Mouse (Mus musculus): Measurements from ENCODE around the gene Nhlh1. TPM values are rescaled to one million over a fixed set of nuclear protein-coding genes. Genes with fewer than 3 reads are reported as not detected.

Gene Nhlh1
- not detected in 2 replicates for polyA plus RNA-seq (2015; fragmentation: Nextera tagmentation; extraction: Ambion mirVana)

DNA sequence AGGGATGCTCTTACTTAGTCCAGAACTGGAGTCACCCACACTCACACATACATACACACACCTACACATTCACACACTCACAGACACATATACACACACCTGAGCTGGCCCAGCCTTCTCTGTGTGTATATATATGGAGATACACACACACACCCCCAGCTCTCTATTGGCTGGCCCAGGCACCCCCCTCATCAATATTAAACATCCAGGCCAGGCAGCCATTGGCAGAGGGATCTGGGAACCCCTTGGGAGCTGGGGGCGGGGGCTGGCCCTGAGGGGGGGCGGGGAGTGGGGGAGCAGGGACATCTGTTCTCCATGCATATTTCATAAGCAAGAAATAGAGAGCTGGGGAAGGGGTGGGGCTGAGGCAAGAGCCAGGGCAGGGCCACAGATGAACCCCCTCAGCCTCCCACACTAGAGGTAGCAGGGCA, at the start of gene Nhlh1:
TSS of gene Nhlh1 (minus strand) at position 83 of the 431 bp plus-strand sequence.
- Histone ChIP-seq H3K9me3 (ENCODE audit: low read length) (no peaks in the 10 kb centered on the region), H3K9ac (replicated peaks; ENCODE audit: low read length) (no peak within 1 kb of the TSS), H3K36me3 (ENCODE audit: insufficient read depth, low read length) (no peaks in the 10 kb centered on the region), H3K27ac (ENCODE audit: low read length) (no peak within 1 kb of the TSS), H3K27me3 (ENCODE audit: insufficient read depth, low read length) (peaks cover 39% of the 10 kb centered on the region), H3K4me2 (replicated peaks; ENCODE audit: low read depth, low read length) (no peak within 1 kb of the TSS), H3K4me1 (ENCODE audit: insufficient read depth, low read length) (peaks cover 16% of the 10 kb centered on the region), H3K4me3 (ENCODE audit: low read length) (no peak within 1 kb of the TSS)
- no peak for ATAC-seq (ENCODE audit: low FRiP score, low TSS enrichment)
- WGBS: 38% methylated on average over 2 of the region's 2 CpGs

DNA sequence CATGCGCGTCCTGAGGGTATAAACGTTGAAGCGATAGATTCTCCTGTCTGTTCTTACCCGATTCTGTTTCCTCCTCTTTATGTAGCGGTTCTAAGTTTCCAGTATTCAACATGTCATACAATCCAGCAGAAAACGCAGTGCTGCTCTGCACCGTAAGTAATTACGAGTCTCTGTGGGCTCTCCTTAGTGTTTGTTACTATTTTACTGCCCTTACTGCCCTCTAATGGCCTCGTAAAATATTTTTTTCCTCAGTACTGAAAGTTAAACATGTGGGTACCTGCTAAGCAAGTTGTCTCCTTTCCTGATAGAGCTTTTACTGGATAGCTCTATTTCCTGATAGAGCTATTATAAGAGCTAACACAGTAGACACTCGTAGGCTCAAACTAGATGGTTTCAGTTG, 47.7 kb upstream of the Nhlh1 start:
- no peak for ATAC-seq (ENCODE audit: low FRiP score, low TSS enrichment)

DNA sequence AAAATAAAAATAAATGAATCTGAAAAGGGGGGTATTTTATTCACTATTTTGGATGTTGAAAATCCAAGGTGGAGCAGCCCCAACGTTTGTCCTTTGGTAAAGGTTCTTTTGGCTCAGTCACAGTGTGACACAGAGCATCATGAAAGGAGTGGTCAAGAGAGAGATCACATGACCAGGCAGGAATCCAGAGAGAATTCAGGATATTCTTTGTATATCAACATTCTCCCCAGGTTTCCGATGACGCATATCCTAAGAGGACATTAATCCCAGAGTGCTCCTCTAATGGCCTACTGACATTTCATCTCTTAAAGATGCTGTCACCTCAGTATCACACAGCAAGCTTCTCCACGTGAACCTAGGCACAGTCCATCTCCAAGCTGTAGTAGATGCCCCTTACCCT, 46.2 kb upstream of the Nhlh1 start:
- Histone ChIP-seq H3K9ac (replicated peaks; ENCODE audit: low read length) (no peak overlapping the region), H3K4me2 (replicated peaks; ENCODE audit: low read depth, low read length) (no peak overlapping the region), H3K27me3 (ENCODE audit: insufficient read depth, low read length) (no peaks in the 10 kb centered on the region), H3K27ac (ENCODE audit: low read length) (no peak overlapping the region), H3K9me3 (ENCODE audit: low read length) (no peaks in the 10 kb centered on the region), H3K4me1 (ENCODE audit: insufficient read depth, low read length) (no peaks in the 10 kb centered on the region), H3K4me3 (ENCODE audit: low read length) (no peak overlapping the region), H3K36me3 (ENCODE audit: insufficient read depth, low read length) (peaks cover 81% of the 10 kb centered on the region)
- ATAC-seq (ENCODE audit: low FRiP score, low TSS enrichment): no peak
- 87% methylated on average over 4 of the region's 4 CpGs for WGBS

More for the DNA sequence above, 47.7 kb upstream of the Nhlh1 start:
- Histone ChIP-seq H3K9me3 (ENCODE audit: low read length) (no peaks in the 10 kb centered on the region), H3K4me3 (ENCODE audit: low read length) (no peak overlapping the region), H3K4me2 (replicated peaks; ENCODE audit: low read depth, low read length) (no peak overlapping the region), H3K27me3 (ENCODE audit: insufficient read depth, low read length) (no peaks in the 10 kb centered on the region), H3K9ac (replicated peaks; ENCODE audit: low read length) (no peak overlapping the region), H3K36me3 (ENCODE audit: insufficient read depth, low read length) (peaks cover 86% of the 10 kb centered on the region), H3K27ac (ENCODE audit: low read length) (no peak overlapping the region), H3K4me1 (ENCODE audit: insufficient read depth, low read length) (no peaks in the 10 kb centered on the region)
- 71% methylated on average over 11 of the region's 11 CpGs for WGBS

DNA sequence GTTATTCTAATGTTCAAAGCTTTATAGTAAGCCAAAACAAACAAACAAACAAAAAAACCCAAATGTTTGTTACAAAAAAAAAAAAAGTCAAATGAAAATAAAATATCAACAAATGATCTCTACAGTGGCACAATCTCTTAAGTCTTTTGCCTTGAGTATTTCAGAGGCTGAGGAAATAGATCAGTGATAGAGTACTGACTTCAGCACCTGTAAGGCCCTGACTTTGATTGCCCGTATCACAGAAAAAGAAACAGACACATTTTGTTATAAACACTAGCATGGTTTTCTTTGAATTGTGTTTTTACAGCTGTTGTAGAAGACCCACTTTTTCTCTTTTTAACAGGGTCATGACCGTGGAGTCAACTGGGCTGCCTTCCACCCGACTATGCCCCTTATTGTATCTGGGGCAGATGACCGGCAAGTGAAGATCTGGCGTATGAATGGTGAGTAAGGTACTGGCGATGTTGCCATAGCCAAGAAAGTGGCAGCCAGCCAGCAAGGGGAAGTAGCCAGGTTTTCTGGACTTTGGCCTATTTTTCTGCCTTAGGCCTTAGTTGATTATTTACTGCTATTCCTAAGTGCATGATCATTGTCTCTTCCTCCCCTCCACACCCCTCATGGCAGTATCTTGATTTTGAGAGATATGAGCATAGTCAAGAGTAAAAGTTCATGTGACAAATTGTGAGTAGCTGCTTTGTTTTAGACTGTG, 42.1 kb upstream of the Nhlh1 start:
- WGBS: 76% methylated on average over 6 of the region's 6 CpGs
- H3K27me3 ChIP-seq (ENCODE audit: insufficient read depth, low read length): no peaks in the 10 kb centered on the region
- H3K27ac ChIP-seq (ENCODE audit: low read length): no peak overlapping the region
- H3K4me1 ChIP-seq (ENCODE audit: insufficient read depth, low read length): no peaks in the 10 kb centered on the region
- H3K9ac ChIP-seq (replicated peaks; ENCODE audit: low read length): no peak overlapping the region
- H3K36me3 ChIP-seq (ENCODE audit: insufficient read depth, low read length): peaks cover 56% of the 10 kb centered on the region
- H3K4me2 ChIP-seq (replicated peaks; ENCODE audit: low read depth, low read length): no peak overlapping the region
- H3K9me3 ChIP-seq (ENCODE audit: low read length): no peaks in the 10 kb centered on the region
- no peak overlapping the region for H3K4me3 ChIP-seq (ENCODE audit: low read length)
- ATAC-seq (ENCODE audit: low FRiP score, low TSS enrichment): no peak

DNA sequence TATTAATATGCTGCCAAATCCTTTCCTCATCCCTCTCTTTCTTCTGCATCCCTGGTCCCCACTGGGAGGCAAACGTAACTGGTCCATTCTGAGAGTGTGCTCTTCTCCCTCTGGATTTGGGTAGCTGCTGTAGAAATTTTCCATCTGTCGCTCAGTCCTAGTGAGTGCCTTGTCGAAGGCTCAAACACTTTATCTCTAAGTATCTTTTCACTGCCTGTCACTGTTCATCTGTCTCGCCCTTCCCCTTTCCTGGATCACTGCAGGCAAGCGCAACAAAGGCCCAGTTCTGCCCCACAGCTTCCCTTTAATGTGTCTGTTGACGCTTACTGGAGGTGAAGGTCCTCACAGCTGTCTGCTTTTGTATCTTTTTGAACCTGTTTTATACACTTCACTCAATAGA, 37.8 kb upstream of the Nhlh1 start:
- no peak overlapping the region for H3K27ac ChIP-seq (ENCODE audit: low read length)
- no peaks in the 10 kb centered on the region for H3K9me3 ChIP-seq (ENCODE audit: low read length)
- WGBS: 79% methylated on average over 6 of the region's 6 CpGs
- H3K4me1 ChIP-seq (ENCODE audit: insufficient read depth, low read length): no peaks in the 10 kb centered on the region
- no peak for ATAC-seq (ENCODE audit: low FRiP score, low TSS enrichment)
- H3K27me3 ChIP-seq (ENCODE audit: insufficient read depth, low read length): no peaks in the 10 kb centered on the region
- peaks cover 55% of the 10 kb centered on the region for H3K36me3 ChIP-seq (ENCODE audit: insufficient read depth, low read length)
- H3K9ac ChIP-seq (replicated peaks; ENCODE audit: low read length): no peak overlapping the region
- no peak overlapping the region for H3K4me3 ChIP-seq (ENCODE audit: low read length)
- H3K4me2 ChIP-seq (replicated peaks; ENCODE audit: low read depth, low read length): no peak overlapping the region

DNA sequence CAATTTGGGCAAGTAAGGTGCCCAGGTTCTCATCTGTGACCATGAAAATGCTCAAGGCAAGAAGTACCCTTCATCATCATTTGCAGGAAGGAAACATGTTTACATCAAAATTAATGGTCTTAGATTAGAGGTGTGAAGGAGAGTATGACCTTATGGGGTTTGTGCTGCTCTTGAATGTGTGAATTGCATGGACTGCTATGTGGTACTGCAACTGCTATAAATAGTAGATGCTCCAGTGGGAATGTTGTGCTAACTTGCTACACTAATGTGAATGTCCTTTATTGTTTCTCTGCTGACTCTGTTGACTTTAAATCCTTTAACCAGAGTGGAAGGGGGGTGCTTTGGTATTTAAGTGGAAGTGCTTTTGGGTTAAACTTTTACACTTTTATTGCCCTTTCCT, 36.9 kb upstream of the Nhlh1 start:
- H3K27ac ChIP-seq (ENCODE audit: low read length): peak overlapping the region; percentile 20; the same call in 1 of the 2 replicates
- no peak overlapping the region for H3K4me3 ChIP-seq (ENCODE audit: low read length)
- no peak overlapping the region for H3K9ac ChIP-seq (replicated peaks; ENCODE audit: low read length)
- no peak overlapping the region for H3K4me2 ChIP-seq (replicated peaks; ENCODE audit: low read depth, low read length)
- H3K36me3 ChIP-seq (ENCODE audit: insufficient read depth, low read length): peaks cover 59% of the 10 kb centered on the region
- no peak for ATAC-seq (ENCODE audit: low FRiP score, low TSS enrichment)
- H3K4me1 ChIP-seq (ENCODE audit: insufficient read depth, low read length): no peaks in the 10 kb centered on the region
- no peaks in the 10 kb centered on the region for H3K27me3 ChIP-seq (ENCODE audit: insufficient read depth, low read length)
- H3K9me3 ChIP-seq (ENCODE audit: low read length): no peaks in the 10 kb centered on the region

DNA sequence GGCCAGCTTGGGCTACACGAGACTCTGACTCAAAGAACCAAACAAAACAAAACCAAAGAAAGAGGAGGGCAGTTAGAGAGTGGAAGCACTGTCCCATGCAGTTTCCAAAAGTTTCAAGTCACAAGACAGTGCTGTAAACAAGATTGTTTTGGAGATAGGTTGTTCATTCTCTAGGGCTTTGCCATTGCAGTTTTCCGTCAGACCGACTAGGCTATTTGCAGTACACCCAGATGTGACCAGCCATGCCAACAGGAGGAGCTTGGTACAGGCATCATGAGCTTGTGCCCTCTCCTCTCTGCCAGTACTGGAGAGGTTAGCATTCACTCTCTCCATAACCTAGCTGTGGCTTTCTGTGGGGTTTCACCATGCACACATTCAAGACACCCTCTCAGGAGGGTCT, 36.1 kb upstream of the Nhlh1 start:
- no peaks in the 10 kb centered on the region for H3K4me1 ChIP-seq (ENCODE audit: insufficient read depth, low read length)
- H3K4me3 ChIP-seq (ENCODE audit: low read length): no peak overlapping the region
- peak overlapping the region; percentile 20 for H3K27ac ChIP-seq (ENCODE audit: low read length)
- peak; percentile 49; the same call in 1 of the 2 replicates for ATAC-seq (ENCODE audit: low FRiP score, low TSS enrichment)
- H3K36me3 ChIP-seq (ENCODE audit: insufficient read depth, low read length): peaks cover 64% of the 10 kb centered on the region
- H3K4me2 ChIP-seq (replicated peaks; ENCODE audit: low read depth, low read length): no peak overlapping the region
- H3K27me3 ChIP-seq (ENCODE audit: insufficient read depth, low read length): no peaks in the 10 kb centered on the region
- WGBS: 44% methylated on average over 3 of the region's 3 CpGs
- H3K9ac ChIP-seq (replicated peaks; ENCODE audit: low read length): no peak overlapping the region
- no peaks in the 10 kb centered on the region for H3K9me3 ChIP-seq (ENCODE audit: low read length)

DNA sequence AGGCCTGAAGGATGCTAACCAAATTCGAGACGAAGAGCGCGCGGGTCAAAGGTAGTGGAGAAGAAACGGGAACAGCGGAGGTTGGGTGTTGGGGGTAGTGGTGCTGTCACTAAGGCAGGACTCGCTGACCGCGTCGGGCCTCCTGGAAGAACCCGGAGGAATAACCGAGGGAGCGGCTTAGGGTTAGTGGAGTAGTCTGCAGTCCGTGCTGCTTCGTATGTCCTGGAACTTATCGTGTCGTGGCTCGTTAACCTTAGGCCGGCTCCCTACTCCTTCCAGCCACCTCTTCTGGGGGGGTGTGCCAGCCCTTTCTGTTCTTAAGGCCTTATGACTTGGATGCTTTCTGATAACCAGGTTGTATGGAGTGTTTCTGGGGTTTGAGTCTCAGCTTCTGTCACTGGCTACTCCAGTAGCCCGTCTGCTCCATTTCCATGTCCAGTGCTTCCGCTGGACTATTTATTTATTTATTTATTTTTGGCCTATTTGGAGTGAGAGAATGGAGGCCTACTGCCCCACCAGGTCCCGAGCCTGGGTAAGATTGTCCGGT, 25.6 kb upstream of the Nhlh1 start:
- ATAC-seq (ENCODE audit: low FRiP score, low TSS enrichment): peak; percentile 83

DNA sequence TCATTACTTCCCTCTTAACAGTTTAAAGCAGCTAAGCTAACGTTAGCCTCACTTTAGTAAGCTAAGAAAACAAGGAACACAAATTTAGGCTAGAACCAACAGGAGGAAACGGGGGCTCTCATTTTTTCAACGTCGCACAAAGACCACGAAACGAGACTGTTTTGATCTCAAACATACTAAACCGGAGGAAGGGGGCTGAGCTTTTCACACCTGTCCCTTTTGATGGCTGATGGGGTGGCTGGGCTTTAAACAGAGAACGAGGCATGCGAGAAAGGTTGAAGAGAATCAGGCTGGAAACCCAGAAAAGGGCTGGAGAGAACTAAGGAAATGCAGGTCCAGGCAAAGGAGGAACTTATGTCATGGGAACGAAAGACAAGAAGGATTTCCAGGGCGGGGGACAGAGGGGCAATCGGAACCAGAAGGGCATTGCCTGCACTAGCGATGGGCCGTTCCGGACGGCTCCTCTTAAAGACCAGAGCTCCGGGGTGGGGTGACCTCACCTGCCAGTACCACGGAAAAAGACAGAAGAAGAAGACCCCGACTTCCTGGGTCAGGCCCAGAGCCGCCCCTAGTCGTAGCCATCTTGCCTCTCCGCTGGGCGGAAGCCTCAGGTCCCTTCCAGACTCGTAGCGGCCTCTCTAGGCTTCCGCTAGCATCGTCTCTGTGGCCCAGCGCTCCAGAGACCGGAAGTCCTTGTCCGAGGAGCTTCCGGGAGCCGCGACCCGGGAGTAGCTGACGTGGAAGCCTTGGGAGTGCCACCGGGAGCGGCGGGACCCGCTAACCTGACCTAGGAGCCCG, 24.9 kb upstream of the Nhlh1 start, which contains the start of the genes Copa and Ncstn:
TSS of gene Copa (plus strand) at position 429 of the 798 bp plus-strand sequence.
TSS of gene Ncstn (minus strand) at position 695 of the 798 bp plus-strand sequence.
- Histone ChIP-seq H3K27me3 (ENCODE audit: insufficient read depth, low read length) (no peaks in the 10 kb centered on the region), H3K4me3 (ENCODE audit: low read length) (peak within 1 kb of the TSS; percentile 83), H3K9ac (replicated peaks; ENCODE audit: low read length) (peak within 1 kb of the TSS; percentile 94), H3K9me3 (ENCODE audit: low read length) (no peaks in the 10 kb centered on the region), H3K4me1 (ENCODE audit: insufficient read depth, low read length) (peaks cover 19% of the 10 kb centered on the region), H3K4me2 (replicated peaks; ENCODE audit: low read depth, low read length) (peak within 1 kb of the TSS; percentile 68), H3K27ac (ENCODE audit: low read length) (peak within 1 kb of the TSS; percentile 69), H3K36me3 (ENCODE audit: insufficient read depth, low read length) (peaks cover 18% of the 10 kb centered on the region)
- WGBS: under 1% methylated on average over 40 of the region's 40 CpGs
- peak; percentile 98 for ATAC-seq (ENCODE audit: low FRiP score, low TSS enrichment)

More for the DNA sequence above, 25.6 kb upstream of the Nhlh1 start:
- H3K4me2 ChIP-seq (replicated peaks; ENCODE audit: low read depth, low read length): peak overlapping the region; percentile 68
- under 1% methylated on average over 24 of the region's 24 CpGs for WGBS
- peak overlapping the region; percentile 94 for H3K9ac ChIP-seq (replicated peaks; ENCODE audit: low read length)
- H3K4me3 ChIP-seq (ENCODE audit: low read length): peak overlapping the region; percentile 83
- peaks cover 19% of the 10 kb centered on the region for H3K4me1 ChIP-seq (ENCODE audit: insufficient read depth, low read length)
- H3K27me3 ChIP-seq (ENCODE audit: insufficient read depth, low read length): no peaks in the 10 kb centered on the region
- peaks cover 21% of the 10 kb centered on the region for H3K36me3 ChIP-seq (ENCODE audit: insufficient read depth, low read length)
- H3K9me3 ChIP-seq (ENCODE audit: low read length): no peaks in the 10 kb centered on the region
- H3K27ac ChIP-seq (ENCODE audit: low read length): peak overlapping the region; percentile 69
